Mouse (Mus musculus): Measurements from ENCODE around the gene Rpl39l.
A peak's percentile ranks its signal among the peaks of the same experiment; 100 is the strongest.
"Not testable (repeated sequence)": the region's sequence is repeated elsewhere in the genome, so short reads cannot be mapped to it uniquely, and the experiment has no call there.

Gene Rpl39l

DNA sequence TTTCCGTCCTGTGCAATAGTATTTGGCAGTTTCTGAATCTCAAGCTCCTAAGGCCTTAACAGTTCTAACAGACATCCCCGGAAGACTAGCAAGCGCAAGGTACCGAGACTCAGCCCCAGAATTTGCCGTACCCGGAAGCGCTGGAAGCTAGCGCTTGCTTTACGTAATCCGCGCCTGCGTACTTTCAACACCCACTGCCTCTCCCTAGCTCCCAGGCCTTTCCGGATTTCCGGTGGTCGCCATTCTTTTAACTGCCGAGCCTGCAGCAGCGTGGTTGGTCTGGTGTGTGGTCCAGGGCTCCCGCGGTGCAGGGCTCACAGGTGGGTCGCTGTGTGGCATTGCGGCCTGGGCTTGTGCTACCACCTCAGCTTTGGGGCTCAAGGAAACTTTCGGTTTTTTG, at the start of gene Rpl39l:
Gene Rpl39l (plus strand): TSS at position 222 of the 400 bp plus-strand sequence.
- DNase-seq (ENCODE audit: low read depth), result no peak

DNA sequence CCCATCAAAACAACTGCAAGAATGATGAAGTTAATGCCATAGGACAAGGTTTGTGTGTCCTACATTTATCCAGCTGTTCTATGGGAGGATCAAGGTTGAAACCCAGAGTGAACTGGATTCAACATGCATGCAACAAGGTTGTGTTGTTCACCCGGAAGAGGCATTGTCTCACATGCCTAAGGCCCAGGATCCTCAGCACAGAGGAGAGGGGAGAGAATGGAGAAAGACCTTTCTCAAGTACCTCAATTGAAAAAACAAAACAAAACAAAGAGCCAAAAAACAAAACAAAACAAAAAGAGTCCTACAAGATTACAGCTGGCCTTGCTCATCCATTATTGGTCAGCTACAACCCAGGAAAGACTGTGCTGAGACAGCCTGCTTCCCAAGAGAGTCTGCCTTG, 42.4 kb upstream of the Rpl39l start:
- DNase-seq (ENCODE audit: low read depth), result no peak

DNA sequence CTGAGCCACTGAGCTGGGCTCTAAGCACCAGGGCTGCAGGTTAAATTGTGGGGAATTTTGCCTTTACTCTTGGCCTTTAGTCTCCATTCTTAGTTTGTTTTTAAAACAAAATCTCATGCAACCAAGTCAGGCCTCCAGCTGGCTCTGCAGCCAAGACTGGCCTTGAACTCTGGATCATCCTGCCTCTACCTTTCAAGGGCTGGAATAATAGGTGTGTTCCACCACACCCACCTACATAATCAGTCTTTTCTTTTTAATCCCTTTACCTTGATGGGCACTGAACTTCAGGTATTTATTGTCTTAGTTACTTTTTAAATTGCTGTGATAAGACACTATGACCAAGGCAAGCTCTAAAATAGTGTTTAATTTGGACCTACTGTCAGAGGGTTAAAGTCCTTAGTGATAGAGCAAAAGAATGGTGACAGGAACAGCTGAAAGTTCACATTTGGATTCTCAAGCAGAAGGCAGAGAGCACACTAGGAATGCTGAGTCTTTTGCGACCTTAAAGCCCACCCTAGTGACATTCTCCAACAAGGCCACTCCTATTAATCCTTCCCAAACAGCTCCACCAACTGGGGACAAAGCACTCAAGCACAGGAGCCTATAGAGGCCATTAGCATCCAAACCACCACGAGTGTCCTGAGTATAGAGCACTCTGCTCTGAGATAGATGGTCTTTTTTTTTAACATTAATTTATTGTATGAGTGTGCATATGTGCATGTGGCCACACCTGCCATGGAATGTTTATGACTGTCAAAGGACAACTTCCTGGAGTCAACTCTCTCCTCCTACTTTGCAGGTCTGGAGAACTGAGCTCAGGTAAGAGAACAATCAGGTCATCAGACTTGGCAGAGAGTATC, 40.7 kb upstream of the Rpl39l start:
- DNase-seq (ENCODE audit: low read depth), result no peak

DNA sequence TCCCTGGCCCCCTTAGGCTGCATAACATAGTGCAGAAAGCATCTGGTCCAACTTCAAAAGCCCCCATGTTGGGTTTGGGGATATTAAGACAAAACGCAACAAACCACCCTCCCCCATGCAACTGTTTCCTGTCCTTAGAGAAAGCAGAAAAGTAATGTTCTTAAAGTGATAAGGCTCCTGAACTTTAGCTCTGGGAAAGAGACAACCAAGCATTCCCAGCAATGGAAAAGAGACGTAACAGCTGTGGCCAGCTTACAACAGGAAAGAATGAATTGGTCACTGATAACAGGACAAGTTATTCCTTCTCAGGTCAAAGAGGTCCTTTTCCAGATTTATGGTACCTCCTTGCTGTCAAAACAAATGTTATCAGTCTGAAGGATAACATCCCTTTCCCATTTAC, 26.9 kb upstream of the Rpl39l start:
- no peak for DNase-seq (ENCODE audit: low read depth)

DNA sequence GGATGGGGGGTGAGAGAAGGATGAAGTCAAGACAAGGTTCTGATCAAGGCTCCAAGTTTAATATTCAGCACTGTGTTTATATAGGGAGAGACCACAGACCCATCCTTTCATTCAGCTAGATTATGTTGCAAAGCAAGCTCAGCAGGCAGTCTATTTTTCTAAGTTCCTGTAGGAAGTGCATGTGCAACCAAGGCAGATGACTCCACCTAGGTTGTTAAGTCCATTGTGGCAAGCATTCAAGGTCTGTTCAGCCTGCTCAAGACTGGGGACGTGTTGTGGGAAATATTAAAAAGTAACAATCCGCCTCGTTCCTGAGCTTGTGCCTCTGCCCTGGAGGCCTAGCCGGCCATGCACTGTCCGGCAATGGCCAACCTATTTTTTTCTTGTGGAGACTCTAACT, 22.6 kb upstream of the Rpl39l start:
- no peak for DNase-seq (ENCODE audit: low read depth)

DNA sequence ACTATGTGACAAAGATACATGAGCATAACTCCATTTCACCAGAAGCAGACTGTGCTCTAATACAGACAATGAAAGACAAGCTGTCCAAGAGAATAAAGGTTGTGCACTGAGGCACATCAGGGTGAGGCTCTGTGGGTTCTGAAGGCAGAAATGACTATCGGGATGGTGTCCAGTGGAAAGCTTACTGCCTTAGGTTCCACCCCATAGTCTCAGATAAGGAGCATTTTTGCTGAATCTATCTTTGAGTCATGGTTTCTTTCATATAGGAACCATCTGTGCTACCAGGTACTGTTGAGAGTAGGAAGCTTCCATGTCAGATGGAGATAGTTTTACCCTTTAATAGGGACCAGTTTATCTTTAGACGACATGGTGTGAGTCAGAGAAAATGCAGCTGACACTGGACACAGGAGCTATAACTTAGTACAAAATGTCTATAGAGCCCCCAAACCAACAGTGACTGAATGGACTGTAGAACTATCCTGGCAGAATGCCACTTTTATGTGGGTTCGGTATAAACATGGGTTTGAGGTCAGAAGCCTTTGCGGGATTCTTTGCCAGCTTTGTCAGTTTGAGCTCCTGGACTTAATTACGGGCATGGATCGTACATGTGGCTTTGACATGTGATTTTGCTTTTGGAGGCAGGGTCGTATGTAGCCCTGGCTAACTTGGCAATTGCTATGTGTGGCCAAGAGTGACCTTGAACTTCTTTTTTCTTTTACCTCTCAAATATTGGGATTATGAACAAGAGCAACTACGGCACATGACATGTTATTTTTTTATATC, 712 bp upstream of the Rpl39l start:
- DNase-seq (ENCODE audit: low read depth), result no peak

DNA sequence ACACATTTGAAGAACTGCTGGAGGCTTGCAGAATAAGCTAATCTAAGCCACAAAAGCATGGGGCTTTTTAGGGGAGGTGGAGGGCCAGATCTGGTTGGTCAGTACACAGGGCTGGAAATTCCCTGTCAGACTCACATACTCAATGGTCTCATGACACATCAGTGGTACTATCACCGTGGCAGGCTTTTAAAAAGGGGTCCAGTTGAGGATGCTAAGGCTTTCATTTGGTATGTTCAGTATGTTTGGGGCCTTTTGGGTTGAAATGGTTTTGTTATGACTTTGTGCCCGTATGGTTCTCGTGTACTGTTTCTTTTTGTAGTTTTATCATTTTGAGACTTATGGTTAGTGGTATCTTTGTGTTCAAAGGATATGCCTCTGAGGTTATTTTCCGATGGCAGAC, 1.2 kb downstream of the Rpl39l start:
- no peak for DNase-seq (ENCODE audit: low read depth)

DNA sequence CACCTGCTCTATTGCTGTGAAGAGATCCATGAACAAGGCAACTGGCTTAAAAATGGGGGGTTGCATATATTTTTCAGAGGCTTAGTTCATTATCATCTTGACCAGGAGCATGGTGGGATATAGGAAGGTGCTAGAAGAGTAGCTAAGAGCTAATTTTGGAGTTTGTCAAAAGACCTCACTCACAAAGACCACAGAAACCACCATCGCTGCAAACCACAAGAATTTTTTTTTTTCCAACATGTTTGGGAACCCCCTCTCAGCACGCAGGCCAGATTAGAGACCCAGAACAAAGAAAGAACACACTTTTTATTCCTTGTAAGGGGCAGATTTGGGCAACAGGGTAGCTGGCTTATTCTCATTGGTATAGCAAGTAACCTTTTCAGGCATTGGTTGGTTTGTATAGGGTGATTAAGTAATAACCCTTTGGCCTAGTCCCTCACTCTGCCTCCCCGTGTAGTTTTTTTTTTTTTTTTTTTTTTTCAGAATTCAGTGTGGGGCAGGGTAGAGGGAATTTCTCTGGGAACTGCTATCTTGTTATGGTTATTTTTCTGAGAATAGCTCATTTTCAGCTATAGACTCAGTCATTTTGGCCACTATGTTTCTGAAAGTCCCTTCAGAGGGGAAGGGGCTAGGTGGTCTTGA, 2.3 kb downstream of the Rpl39l start:
- DNase-seq (ENCODE audit: low read depth), result no peak

DNA sequence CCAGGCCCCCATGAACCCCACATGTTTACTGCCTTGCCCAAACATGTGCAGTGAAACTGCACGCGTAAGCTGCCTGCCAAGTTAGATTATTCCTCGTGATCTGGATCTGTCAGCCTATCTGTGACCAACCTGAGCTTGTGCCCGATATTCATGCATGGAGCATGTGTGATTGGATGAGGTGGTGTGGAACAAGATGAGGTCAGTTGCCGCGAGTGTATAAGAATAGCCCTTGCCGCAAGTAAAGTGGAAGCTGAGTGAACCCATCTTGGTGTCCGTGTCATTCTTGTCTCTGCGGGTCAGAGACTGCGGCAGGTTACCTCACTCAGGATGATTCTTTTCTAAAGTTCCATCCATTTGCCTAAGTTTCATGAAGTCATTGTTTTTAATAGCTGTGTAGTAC, 17.4 kb downstream of the Rpl39l start:
- DNase-seq (ENCODE audit: low read depth), result not testable (repeated sequence)

DNA sequence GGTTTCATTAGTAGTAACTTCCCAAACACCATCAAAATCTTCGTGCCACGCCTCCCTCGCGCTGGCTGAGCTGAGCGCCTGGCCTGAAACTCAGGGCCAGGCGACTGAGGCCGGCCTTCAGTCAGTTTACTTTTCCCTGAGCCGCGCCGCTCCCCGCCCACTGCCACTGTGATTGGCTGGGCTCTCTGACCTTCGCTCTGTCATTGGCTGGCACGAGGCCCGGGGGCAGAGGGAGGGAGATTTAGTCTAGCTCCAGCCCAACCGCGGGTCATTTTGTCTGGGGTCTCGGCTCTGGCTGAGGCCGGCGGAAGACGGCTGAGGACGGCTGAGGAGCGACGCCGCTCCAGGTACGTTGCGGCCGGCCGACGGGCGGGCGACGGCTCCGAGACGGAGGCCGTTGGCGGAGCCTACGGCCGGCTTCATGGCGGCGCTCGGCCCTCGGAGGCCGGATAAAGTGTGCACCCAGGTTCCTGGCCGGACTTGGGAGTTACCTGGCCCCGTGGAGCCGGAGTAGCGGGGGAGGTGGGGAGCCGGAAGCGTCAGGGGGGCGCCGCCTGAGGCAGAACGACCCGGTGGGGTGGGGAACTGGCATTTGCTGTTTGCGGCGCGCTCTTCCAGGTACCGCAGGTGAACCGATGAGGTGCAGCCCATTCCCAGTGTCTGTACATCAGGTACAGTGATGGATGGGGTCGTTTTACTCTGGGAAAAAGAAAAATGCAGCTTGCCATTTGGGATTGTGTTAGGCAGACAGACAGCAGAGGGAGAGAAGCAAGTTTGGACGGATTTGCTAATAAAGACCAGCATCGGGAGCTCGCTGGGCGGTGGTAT, 22.9 kb downstream of the Rpl39l start, which contains the start of gene Atf7ip2:
Gene Atf7ip2 (plus strand): TSS at position 34 of the 828 bp plus-strand sequence.
- DNase-seq (ENCODE audit: low read depth), result peak; percentile 12

DNA sequence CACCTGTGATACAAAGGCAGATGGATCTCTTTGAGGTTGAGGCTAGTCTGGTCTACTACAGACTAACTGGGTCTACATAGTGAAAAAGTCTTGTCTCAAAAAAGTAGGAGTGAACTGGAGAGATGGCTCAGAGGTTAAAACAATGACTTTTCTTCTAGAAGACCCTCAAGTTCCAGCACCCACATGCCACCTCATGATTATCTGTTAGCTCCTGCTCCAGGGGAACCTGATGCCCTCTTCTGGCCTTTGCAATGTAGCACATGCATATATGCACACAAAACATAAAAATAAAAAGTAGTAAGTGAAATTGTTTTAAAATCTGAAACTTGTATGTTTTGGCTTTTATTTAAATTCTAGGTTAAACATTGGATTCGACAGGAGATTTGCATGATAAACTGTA, 38.8 kb downstream of the Rpl39l start:
- DNase-seq (ENCODE audit: low read depth), result no peak

DNA sequence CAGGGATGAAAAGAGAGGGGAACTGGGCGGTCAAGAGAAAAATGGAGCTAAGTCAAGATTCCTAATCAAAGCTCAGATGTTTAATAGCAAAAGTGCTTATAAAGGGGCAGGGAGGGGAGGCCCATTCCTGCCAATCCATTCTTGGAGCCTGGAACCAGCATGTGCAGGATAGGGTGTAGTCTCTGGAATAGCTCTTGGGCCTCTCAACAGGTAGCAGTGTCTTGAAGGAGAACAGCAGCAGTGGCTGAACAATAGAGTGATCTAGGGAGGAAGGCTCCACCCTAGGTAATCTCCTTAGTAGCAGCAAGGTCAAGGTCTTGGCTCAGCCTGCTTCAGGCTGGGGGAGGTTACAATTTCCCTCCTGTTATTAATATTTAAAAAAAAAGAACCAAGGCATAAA, 46.3 kb downstream of the Rpl39l start:
- DNase-seq (ENCODE audit: low read depth), result not testable (repeated sequence)

DNA sequence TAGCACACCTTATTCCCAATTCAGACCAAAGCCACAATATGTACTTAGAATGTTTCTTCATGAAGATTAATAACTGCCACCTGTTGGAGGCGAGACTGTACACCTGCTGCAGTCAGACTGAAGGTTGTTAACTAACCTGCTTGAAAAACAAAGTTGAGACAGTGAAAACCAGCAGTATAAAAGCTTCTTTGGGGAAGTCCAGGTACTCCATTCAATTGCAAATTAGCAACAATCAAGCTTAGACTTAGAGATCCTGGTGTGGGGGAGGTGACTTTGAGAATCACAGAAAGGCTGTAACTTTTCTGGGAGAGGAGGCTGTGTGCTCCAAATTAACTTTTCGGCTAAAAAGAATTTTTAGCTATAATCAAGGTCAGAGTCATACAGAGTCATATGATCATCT, 47.0 kb downstream of the Rpl39l start:
- DNase-seq (ENCODE audit: low read depth), result not testable (repeated sequence)
